Mouse (Mus musculus) lung, postnatal 36 days (tissue): ENCODE measurements at regions not wholly inside any gene's neighbourhood (a gene's known extent, or its start where the extent isn't known, plus 50 kb on each side); places are given as distances from the start of the nearest gene placed in this dataset.
A peak's percentile ranks its signal among the peaks of the same experiment; 100 is the strongest.

Source experiments
- DNase-seq: peaks from one replicate; pipeline ENCODE4 v3.0.0; 2022; ENCODE audit warnings: mixed read lengths

GRCm38 (mm10) chr6:95769808-95770207 lies 51.2 kb upstream of the Suclg2 start:
- no peak for DNase-seq

GRCm38 (mm10) chr6:95801651-95802050 lies 83.1 kb upstream of the Suclg2 start:
- DNase-seq = no peak

GRCm38 (mm10) chr6:95841502-95841901 lies 122.9 kb upstream of the Suclg2 start:
- no peak for DNase-seq

GRCm38 (mm10) chr6:95846536-95846935 lies 127.9 kb upstream of the Suclg2 start:
- no peak for DNase-seq

GRCm38 (mm10) chr6:95875463-95875862 lies 156.9 kb upstream of the Suclg2 start:
- no peak for DNase-seq

- no peak for DNase-seq
Measured at GRCm38 (mm10) chr6:95876320-95876719, 157.7 kb upstream of the Suclg2 start.

- no peak for DNase-seq
Measured at GRCm38 (mm10) chr6:95886645-95887044, 168.0 kb upstream of the Suclg2 start.

- no peak for DNase-seq
Measured at GRCm38 (mm10) chr6:95902551-95902950, 184.0 kb upstream of the Suclg2 start.

GRCm38 (mm10) chr6:95904085-95904633 lies 185.6 kb upstream of the Suclg2 start:
- no peak for DNase-seq

- DNase-seq = no peak
Measured at GRCm38 (mm10) chr6:95905057-95905456, 186.5 kb upstream of the Suclg2 start.

GRCm38 (mm10) chr6:95921737-95922136 lies 191.2 kb upstream of the Fam19a1 start:
- DNase-seq = peak; percentile 1

GRCm38 (mm10) chr6:95934561-95934960 lies 178.4 kb upstream of the Fam19a1 start:
- DNase-seq = peak; percentile 2

GRCm38 (mm10) chr6:95936504-95936903 lies 176.4 kb upstream of the Fam19a1 start:
- DNase-seq = no peak

GRCm38 (mm10) chr6:95939052-95939451 lies 173.9 kb upstream of the Fam19a1 start:
- DNase-seq = peak; percentile 6

- DNase-seq = no peak
Measured at GRCm38 (mm10) chr6:95960745-95961144, 152.2 kb upstream of the Fam19a1 start.

GRCm38 (mm10) chr6:95966231-95966630 lies 146.7 kb upstream of the Fam19a1 start:
- no peak for DNase-seq

GRCm38 (mm10) chr6:95975994-95976393 lies 137.0 kb upstream of the Fam19a1 start:
- DNase-seq = no peak

GRCm38 (mm10) chr6:95997037-95997436 lies 115.9 kb upstream of the Fam19a1 start:
- DNase-seq = peak; percentile 16

GRCm38 (mm10) chr6:95997741-95998140 lies 115.2 kb upstream of the Fam19a1 start:
- DNase-seq = no peak

- no peak for DNase-seq
Measured at GRCm38 (mm10) chr6:95999441-95999840, 113.5 kb upstream of the Fam19a1 start.

- no peak for DNase-seq
Measured at GRCm38 (mm10) chr6:96000011-96000476, 112.9 kb upstream of the Fam19a1 start.

- no peak for DNase-seq
Measured at GRCm38 (mm10) chr6:96011299-96011698, 101.7 kb upstream of the Fam19a1 start.

GRCm38 (mm10) chr6:96028022-96028704 lies 84.8 kb upstream of the Fam19a1 start:
- DNase-seq = peak; percentile 23

- DNase-seq = no peak
Measured at GRCm38 (mm10) chr6:96043711-96044110, 69.2 kb upstream of the Fam19a1 start.

- DNase-seq = no peak
Measured at GRCm38 (mm10) chr6:96053476-96053875, 59.5 kb upstream of the Fam19a1 start.
